Mouse (Mus musculus): ENCODE results near the gene Gm17535. TPM values are rescaled to one million over a fixed set of nuclear protein-coding genes. Genes with fewer than 3 reads are reported as not detected.
"Not testable (repeated sequence)": the region's sequence is repeated elsewhere in the genome, so short reads cannot be mapped to it uniquely, and the experiment has no call there.

Gene Gm17535
- polyA plus RNA-seq, 1 experiment from 2014 or later, result not detected

DNA sequence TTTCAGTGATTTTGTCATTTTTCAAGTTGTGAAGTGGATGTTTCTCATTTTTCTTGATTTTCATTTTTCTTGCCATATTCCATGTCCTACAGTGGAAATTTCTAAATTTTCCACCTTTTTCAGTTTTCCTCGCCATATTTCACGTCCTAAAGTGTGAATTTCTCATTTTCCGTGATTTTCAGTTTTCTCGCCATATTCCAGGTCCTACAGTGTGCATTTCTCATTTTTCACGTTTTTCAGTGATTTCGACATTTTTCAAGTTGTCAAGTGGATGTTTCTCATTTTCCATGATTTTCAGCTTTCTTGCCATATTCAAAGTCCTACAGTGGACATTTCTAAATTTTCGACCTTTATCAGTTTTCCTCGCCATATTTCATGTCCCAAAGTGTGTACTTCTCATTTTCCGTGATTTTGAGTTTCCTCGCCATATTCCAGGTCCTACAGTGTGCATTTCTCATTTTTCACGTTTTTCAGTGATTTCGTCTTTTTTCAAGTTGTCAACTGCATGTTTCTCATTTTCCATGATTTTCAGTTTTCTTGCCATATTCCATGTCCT lies 9.4 kb upstream of the Gm17535 start, which contains the start of gene Gm10717:
Gene Gm10717 (plus strand): TSS at position 506 of the 556 bp plus-strand sequence.
- not testable (repeated sequence) for H3K27ac ChIP-seq (ENCODE audit: low read length); H3K4me3 ChIP-seq (ENCODE audit: low read length); ATAC-seq (ENCODE audit: low FRiP score, low TSS enrichment); H3K27me3 ChIP-seq (ENCODE audit: insufficient read depth, low read length); H3K4me2 ChIP-seq (replicated peaks; ENCODE audit: low read depth, low read length); H3K9me3 ChIP-seq (ENCODE audit: low read length); H3K9ac ChIP-seq (replicated peaks; ENCODE audit: low read length); H3K36me3 ChIP-seq (ENCODE audit: insufficient read depth, low read length); H3K4me1 ChIP-seq (ENCODE audit: insufficient read depth, low read length)
- WGBS, result 76% methylated on average over 12 of the region's 12 CpGs

DNA sequence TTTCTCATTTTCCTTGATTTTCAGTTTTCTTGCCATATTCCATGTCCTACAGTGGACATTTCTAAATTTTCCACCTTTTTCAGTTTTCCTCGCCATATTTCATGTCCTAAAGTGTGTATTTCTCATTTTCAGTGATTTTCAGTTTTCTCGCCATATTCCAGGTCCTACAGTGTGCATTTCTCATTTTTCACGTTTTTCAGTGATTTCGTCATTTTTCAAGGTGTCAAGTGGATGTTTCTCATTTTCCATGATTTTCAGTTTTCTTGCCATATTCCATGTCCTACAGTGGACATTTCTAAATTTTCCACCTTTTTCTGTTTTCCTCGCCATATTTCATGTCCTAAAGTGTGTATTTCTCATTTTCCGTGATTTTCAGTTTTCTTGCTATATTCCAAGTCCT lies 8.7 kb upstream of the Gm17535 start:
- H3K4me2 ChIP-seq (replicated peaks; ENCODE audit: low read depth, low read length); H3K9ac ChIP-seq (replicated peaks; ENCODE audit: low read length); ATAC-seq (ENCODE audit: low FRiP score, low TSS enrichment); H3K27ac ChIP-seq (ENCODE audit: low read length); H3K4me1 ChIP-seq (ENCODE audit: insufficient read depth, low read length); H3K27me3 ChIP-seq (ENCODE audit: insufficient read depth, low read length); H3K4me3 ChIP-seq (ENCODE audit: low read length); H3K36me3 ChIP-seq (ENCODE audit: insufficient read depth, low read length); H3K9me3 ChIP-seq (ENCODE audit: low read length): not testable (repeated sequence)
- WGBS, result 66% methylated on average over 4 of the region's 6 CpGs

DNA sequence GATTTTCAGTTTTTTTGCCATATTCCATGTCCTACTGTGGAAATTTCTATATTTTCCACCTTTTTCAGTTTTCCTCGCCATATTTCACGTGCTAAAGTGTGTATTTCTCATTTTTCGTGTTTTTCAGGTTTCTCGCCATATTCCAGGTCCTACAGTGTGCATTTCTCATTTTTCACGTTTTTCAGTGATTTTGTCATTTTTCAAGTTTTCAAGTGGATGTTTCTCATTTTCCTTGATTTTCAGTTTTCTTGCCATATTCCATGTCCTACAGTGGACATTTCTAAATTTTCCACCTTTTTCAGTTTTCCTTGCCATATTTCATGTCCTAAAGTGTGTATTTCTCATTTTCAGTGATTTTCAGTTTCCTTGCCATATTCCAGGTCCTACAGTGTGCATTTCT lies 8.3 kb upstream of the Gm17535 start:
- ATAC-seq (ENCODE audit: low FRiP score, low TSS enrichment); H3K9ac ChIP-seq (replicated peaks; ENCODE audit: low read length); H3K36me3 ChIP-seq (ENCODE audit: insufficient read depth, low read length); H3K9me3 ChIP-seq (ENCODE audit: low read length); H3K27me3 ChIP-seq (ENCODE audit: insufficient read depth, low read length); H3K4me3 ChIP-seq (ENCODE audit: low read length); H3K4me1 ChIP-seq (ENCODE audit: insufficient read depth, low read length); H3K4me2 ChIP-seq (replicated peaks; ENCODE audit: low read depth, low read length); H3K27ac ChIP-seq (ENCODE audit: low read length): not testable (repeated sequence)
- 73% methylated on average over 5 of the region's 5 CpGs for WGBS

DNA sequence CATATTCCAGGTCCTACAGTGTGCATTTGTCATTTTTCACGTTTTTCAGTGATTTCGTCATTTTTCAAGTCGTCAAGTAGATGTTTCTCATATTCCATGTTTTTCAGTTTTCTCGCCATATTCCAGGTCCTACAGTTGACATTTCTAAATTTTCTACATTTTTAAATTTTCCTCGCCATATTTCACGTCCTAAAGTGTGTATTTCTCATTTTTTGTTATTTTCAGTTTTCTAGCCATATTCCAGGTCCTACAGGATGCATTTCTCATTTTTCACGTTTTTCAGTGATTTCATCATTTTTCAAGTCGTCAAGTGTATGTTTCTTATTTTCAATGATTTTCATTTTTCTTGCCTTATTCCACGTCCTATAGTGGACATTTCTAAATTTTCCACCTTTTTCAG lies 7.7 kb upstream of the Gm17535 start:
- ATAC-seq (ENCODE audit: low FRiP score, low TSS enrichment); H3K4me2 ChIP-seq (replicated peaks; ENCODE audit: low read depth, low read length): not testable (repeated sequence)

DNA sequence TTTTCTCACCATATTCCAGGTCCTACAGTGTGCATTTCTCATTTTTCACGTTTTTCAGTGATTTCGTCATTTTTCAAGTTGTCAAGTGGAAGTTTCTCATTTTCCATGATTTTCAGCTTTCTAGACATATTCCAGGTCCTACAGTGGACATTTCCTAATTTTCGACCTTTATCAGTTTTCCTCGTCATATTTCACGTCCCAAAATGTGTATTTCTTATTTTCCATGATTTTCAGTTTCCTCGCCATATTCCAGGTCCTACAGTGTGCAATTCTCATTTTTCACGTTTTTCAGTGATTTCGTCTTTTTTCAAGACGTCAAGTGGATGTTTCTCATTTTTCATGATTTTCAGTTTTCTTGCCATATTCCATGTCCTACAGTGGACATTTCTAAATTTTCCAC lies 7.2 kb upstream of the Gm17535 start:
- not testable (repeated sequence) for H3K27ac ChIP-seq (ENCODE audit: low read length); H3K4me2 ChIP-seq (replicated peaks; ENCODE audit: low read depth, low read length); H3K36me3 ChIP-seq (ENCODE audit: insufficient read depth, low read length); ATAC-seq (ENCODE audit: low FRiP score, low TSS enrichment); H3K4me1 ChIP-seq (ENCODE audit: insufficient read depth, low read length); H3K9me3 ChIP-seq (ENCODE audit: low read length); H3K27me3 ChIP-seq (ENCODE audit: insufficient read depth, low read length); H3K9ac ChIP-seq (replicated peaks; ENCODE audit: low read length); H3K4me3 ChIP-seq (ENCODE audit: low read length)
- 74% methylated on average over 9 of the region's 9 CpGs for WGBS

More for the DNA sequence above, 7.7 kb upstream of the Gm17535 start:
- not testable (repeated sequence) for H3K4me3 ChIP-seq (ENCODE audit: low read length); H3K27ac ChIP-seq (ENCODE audit: low read length); H3K9me3 ChIP-seq (ENCODE audit: low read length); H3K4me1 ChIP-seq (ENCODE audit: insufficient read depth, low read length); H3K9ac ChIP-seq (replicated peaks; ENCODE audit: low read length); H3K27me3 ChIP-seq (ENCODE audit: insufficient read depth, low read length); H3K36me3 ChIP-seq (ENCODE audit: insufficient read depth, low read length)
- 67% methylated on average over 9 of the region's 9 CpGs for WGBS

DNA sequence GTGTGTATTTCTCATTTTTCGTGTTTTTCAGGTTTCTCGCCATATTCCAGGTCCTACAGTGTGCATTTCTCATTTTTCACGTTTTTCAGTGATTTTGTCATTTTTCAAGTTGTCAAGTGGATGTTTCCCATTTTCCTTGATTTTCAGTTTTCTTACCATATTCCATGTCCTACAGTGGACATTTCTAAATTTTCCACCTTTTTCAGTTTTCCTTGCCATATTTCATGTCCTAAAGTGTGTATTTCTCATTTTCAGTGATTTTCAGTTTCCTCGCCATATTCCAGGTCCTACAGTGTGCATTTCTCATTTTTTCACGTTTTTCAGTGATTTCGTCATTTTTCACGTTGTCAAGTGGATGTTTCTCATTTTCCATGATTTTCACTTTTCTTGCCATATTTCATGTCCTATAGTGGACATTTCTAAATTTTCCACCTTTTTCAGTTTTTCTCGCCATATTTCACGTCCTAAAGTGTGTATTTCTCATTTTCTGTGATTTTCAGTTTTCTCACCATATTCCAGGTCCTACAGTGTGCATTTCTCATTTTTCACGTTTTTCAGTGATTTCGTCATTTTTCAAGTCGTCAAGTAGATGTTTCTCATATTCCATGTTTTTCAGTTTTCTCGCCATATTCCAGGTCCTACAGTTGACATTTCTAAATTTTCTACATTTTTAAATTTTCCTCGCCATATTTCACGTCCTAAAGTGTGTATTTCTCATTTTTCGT lies 5.0 kb upstream of the Gm17535 start:
- H3K36me3 ChIP-seq (ENCODE audit: insufficient read depth, low read length); H3K27ac ChIP-seq (ENCODE audit: low read length); H3K27me3 ChIP-seq (ENCODE audit: insufficient read depth, low read length); H3K9me3 ChIP-seq (ENCODE audit: low read length); ATAC-seq (ENCODE audit: low FRiP score, low TSS enrichment); H3K4me1 ChIP-seq (ENCODE audit: insufficient read depth, low read length); H3K9ac ChIP-seq (replicated peaks; ENCODE audit: low read length); H3K4me2 ChIP-seq (replicated peaks; ENCODE audit: low read depth, low read length); H3K4me3 ChIP-seq (ENCODE audit: low read length): not testable (repeated sequence)
- 69% methylated on average over 12 of the region's 16 CpGs for WGBS

DNA sequence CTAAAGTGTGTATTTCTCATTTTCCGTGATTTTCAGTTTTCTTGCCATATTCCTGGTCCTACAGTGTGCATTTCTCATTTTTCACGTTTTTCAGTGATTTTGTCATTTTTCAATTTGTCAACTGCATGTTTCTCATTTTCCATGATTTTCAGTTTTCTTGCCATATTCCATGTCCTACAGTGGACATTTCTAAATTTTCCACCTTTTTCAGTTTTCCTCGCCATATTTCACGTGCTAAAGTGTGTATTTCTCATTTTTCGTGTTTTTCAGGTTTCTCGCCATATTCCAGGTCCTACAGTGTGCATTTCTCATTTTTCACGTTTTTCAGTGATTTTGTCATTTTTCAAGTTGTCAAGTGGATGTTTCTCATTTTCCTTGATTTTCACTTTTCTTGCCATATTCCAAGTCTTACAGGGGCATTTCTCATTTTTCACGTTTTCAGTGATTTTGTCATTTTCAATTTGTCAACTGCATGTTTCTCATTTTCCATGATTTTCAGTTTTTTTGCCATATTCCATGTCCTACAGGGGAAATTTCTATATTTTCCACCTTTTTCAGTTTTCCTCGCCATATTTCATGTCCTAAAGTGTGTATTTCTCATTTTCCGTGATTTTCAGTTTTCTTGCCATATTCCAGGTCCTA lies 3.6 kb upstream of the Gm17535 start:
- 57% methylated on average over 2 of the region's 10 CpGs for WGBS
- H3K36me3 ChIP-seq (ENCODE audit: insufficient read depth, low read length); H3K4me3 ChIP-seq (ENCODE audit: low read length); H3K4me1 ChIP-seq (ENCODE audit: insufficient read depth, low read length); H3K9me3 ChIP-seq (ENCODE audit: low read length); H3K9ac ChIP-seq (replicated peaks; ENCODE audit: low read length); H3K27ac ChIP-seq (ENCODE audit: low read length); H3K27me3 ChIP-seq (ENCODE audit: insufficient read depth, low read length); H3K4me2 ChIP-seq (replicated peaks; ENCODE audit: low read depth, low read length): not testable (repeated sequence)
- ATAC-seq (ENCODE audit: low FRiP score, low TSS enrichment), result 0 out of 2 replicates have a peak, but pooled peaks have one; percentile 35

DNA sequence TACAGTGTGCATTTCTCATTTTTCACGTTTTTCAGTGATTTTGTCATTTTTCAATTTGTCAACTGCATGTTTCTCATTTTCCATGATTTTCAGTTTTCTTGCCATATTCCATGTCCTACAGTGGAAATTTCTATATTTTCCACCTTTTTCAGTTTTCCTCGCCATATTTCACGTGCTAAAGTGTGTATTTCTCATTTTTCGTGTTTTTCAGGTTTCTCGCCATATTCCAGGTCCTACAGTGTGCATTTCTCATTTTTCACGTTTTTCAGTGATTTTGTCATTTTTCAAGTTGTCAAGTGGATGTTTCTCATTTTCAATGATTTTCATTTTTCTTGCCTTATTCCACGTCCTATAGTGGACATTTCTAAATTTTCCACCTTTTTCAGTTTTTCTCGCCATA lies 2.2 kb downstream of the Gm17535 start, which contains the start of gene Gm10715:
Gene Gm10715 (plus strand): TSS at position 301 of the 400 bp plus-strand sequence.
- not testable (repeated sequence) for H3K36me3 ChIP-seq (ENCODE audit: insufficient read depth, low read length); H3K9me3 ChIP-seq (ENCODE audit: low read length); ATAC-seq (ENCODE audit: low FRiP score, low TSS enrichment); H3K9ac ChIP-seq (replicated peaks; ENCODE audit: low read length); H3K4me2 ChIP-seq (replicated peaks; ENCODE audit: low read depth, low read length); H3K27ac ChIP-seq (ENCODE audit: low read length); H3K4me3 ChIP-seq (ENCODE audit: low read length); H3K27me3 ChIP-seq (ENCODE audit: insufficient read depth, low read length); H3K4me1 ChIP-seq (ENCODE audit: insufficient read depth, low read length)
- WGBS, result 74% methylated on average over 6 of the region's 8 CpGs

DNA sequence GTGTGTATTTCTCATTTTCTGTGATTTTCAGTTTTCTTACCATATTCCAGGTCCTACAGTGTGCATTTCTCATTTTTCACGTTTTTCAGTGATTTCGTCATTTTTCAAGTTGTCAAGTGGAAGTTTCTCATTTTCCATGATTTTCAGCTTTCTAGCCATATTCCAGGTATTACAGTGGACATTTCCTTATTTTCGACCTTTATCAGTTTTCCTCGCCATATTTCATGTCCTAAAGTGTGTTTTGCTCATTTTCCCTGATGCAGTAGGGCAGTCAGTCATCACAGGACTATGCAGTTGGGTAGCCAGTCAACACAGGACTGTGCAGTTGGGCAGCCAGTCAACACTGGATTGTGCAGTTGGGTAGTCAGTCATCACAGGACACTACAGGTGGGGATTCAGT lies 3.8 kb downstream of the Gm17535 start:
- not testable (repeated sequence) for H3K4me3 ChIP-seq (ENCODE audit: low read length); H3K27ac ChIP-seq (ENCODE audit: low read length); H3K4me2 ChIP-seq (replicated peaks; ENCODE audit: low read depth, low read length); H3K9me3 ChIP-seq (ENCODE audit: low read length); H3K9ac ChIP-seq (replicated peaks; ENCODE audit: low read length); H3K36me3 ChIP-seq (ENCODE audit: insufficient read depth, low read length); H3K27me3 ChIP-seq (ENCODE audit: insufficient read depth, low read length); ATAC-seq (ENCODE audit: low FRiP score, low TSS enrichment); H3K4me1 ChIP-seq (ENCODE audit: insufficient read depth, low read length)
- 67% methylated on average over 4 of the region's 4 CpGs for WGBS
